Mouse (Mus musculus): Measurements from ENCODE around the gene Jph2.

DNA sequence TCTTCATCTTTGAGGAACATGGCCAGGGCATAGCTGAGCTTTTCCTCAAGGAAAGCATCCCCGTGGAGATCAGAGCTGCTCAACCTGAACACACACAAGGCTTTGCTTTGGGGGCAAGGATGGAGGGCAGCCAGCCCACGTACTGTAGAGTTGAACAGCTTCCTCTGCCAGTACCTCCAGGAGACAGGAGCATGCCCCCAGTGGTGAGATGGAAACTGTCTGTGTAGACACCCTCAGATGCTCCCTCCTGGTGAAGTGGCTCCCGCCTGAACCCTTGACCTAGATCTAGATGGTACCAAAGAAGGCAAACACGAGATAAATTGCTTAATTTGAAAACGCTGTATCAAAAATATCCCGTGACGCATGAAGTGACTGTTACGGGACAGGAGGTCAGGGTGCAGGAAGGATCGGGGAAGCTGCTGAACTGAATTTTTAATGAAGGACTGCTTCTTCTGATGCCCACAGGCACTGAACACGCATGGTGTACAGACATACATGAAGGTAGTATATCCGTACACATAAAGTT is 87.6 kb downstream of the Jph2 start:
- no peak for TF ChIP-seq POLR2A (IDR thresholded peaks at IDR 0.05; ENCODE audit: control insufficient read depth, low read depth, low read length)
- peak; percentile 6; the same call in 1 of the 2 replicates for TF ChIP-seq CTCF (IDR thresholded peaks at IDR 0.05; ENCODE audit: control insufficient read depth, insufficient read depth, insufficient replicate concordance, low read depth, low read length)
